Mouse (Mus musculus) hindbrain, embryonic 14.5 days (tissue): ENCODE data around the gene Wfdc2. TPM values are rescaled to one million over a fixed set of nuclear protein-coding genes. Genes with fewer than 3 reads are reported as not detected.
"Not testable (repeated sequence)": the region's sequence is repeated elsewhere in the genome, so short reads cannot be mapped to it uniquely, and the experiment has no call there.

ENCODE experiments used
- ATAC-seq: fragments of 200-750 bp; cut with Nextera tagmentation; 2 replicates; pipeline ENCODE4 v1.8.0; 2017; ENCODE audit warnings: moderate number of reproducible peaks, mild to moderate bottlenecking, moderate TSS enrichment, moderate library complexity; ENCODE audit not compliant: low FRiP score
- DNase-seq: peaks from one replicate; pipeline ENCODE4 v3.0.0-alpha.2; 2015; ENCODE audit warnings: low spot score
- H3K27ac ChIP-seq: fragments of 300-500 bp; sonication (generic); 2 replicates; pipeline ENCODE4 v1.5.1; 2014; ENCODE audit warnings: mild to moderate bottlenecking, moderate library complexity
- H3K27me3 ChIP-seq: fragments of 300-500 bp; sonication (generic); 2 replicates; pipeline ENCODE4 v1.6.1; 2014; ENCODE audit warnings: mild to moderate bottlenecking, low read length, mixed read lengths; ENCODE audit not compliant: control insufficient read depth, insufficient read depth
- H3K36me3 ChIP-seq: fragments of 300-500 bp; sonication (generic); replicated peaks from 2 replicates; pipeline ENCODE4 v1.6.1; 2014; ENCODE audit not compliant: control insufficient read depth, insufficient read depth
- H3K4me1 ChIP-seq: fragments of 300-500 bp; sonication (generic); replicated peaks from 2 replicates; pipeline ENCODE4 v1.6.1; 2014; ENCODE audit warnings: antibody characterized with exemption, low read length, mixed read lengths; ENCODE audit not compliant: control insufficient read depth, insufficient read depth
- H3K4me2 ChIP-seq: fragments of 300-500 bp; sonication (generic); replicated peaks from 2 replicates; pipeline ENCODE4 v1.6.1; 2014; ENCODE audit warnings: mild to moderate bottlenecking, moderate library complexity
- H3K4me3 ChIP-seq: fragments of 300-500 bp; sonication (generic); replicated peaks from 2 replicates; pipeline ENCODE4 v1.5.1; 2014; ENCODE audit warnings: mild to moderate bottlenecking, low read length
- H3K9ac ChIP-seq: fragments of 300-500 bp; sonication (generic); 2 replicates; pipeline ENCODE4 v1.6.1; 2014
- H3K9me3 ChIP-seq: fragments of 300-500 bp; sonication (generic); 2 replicates; pipeline ENCODE4 v1.6.1; 2016; ENCODE audit warnings: low read length; ENCODE audit not compliant: control insufficient read depth
- WGBS: fragments of 180-500 bp; shearing (Covaris S2); extraction: QIAGEN DNeasy Blood & Tissue Kit; methylation state at CpG from one replicate; pipeline ENCODE4 v1.1.7; 2014; 5-methylcytosine and 5-hydroxymethylcytosine counted together
- polyA plus RNA-seq: library from polyadenylated mRNA; unstranded; fragments of >200 nt; fragmentation: Nextera tagmentation; extraction: Ambion mirVana; gene quantifications from 2 replicates; pipeline ENCODE4 v1.2.1, GENCODE M21; 2014

Wfdc2 gene
- polyA plus RNA-seq, 1 experiment from 2014 or later: 4.0 TPM

- H3K9me3 ChIP-seq: no peaks in the 10 kb centered on the region
- no peak overlapping the region for H3K4me3 ChIP-seq
- H3K9ac ChIP-seq: no peak overlapping the region
- no peaks in the 10 kb centered on the region for H3K36me3 ChIP-seq
- DNase-seq (no peak), ATAC-seq (no peak)
- no peak overlapping the region for H3K27ac ChIP-seq
- no peaks in the 10 kb centered on the region for H3K27me3 ChIP-seq
- H3K4me1 ChIP-seq: no peaks in the 10 kb centered on the region
- 72% methylated on average over 3 of the region's 3 CpGs for WGBS
- H3K4me2 ChIP-seq: no peak overlapping the region
These were observed 38.0 kb downstream of the Wfdc2 start for GRCm38 (mm10) chr2:164600179-164600578.

- Histone ChIP-seq H3K9me3 (no peaks in the 10 kb centered on the region), H3K27me3 (no peaks in the 10 kb centered on the region), H3K27ac (no peak overlapping the region), H3K4me3 (no peak overlapping the region), H3K9ac (no peak overlapping the region), H3K4me2 (no peak overlapping the region), H3K4me1 (no peaks in the 10 kb centered on the region), H3K36me3 (no peaks in the 10 kb centered on the region)
- ATAC-seq (no peak), DNase-seq (no peak)
- 94% methylated on average over 3 of the region's 3 CpGs for WGBS
These were observed 41.3 kb downstream of the Wfdc2 start for GRCm38 (mm10) chr2:164603482-164603881.

- no peak overlapping the region for H3K27ac ChIP-seq
- 94% methylated on average over 8 of the region's 8 CpGs for WGBS
- H3K9ac ChIP-seq: no peak overlapping the region
- no peaks in the 10 kb centered on the region for H3K36me3 ChIP-seq
- DNase-seq: no peak
- no peaks in the 10 kb centered on the region for H3K4me1 ChIP-seq
- H3K4me2 ChIP-seq: no peak overlapping the region
- no peaks in the 10 kb centered on the region for H3K9me3 ChIP-seq
- no peaks in the 10 kb centered on the region for H3K27me3 ChIP-seq
- H3K4me3 ChIP-seq: no peak overlapping the region
- ATAC-seq: no peak
These were observed 42.2 kb downstream of the Wfdc2 start for GRCm38 (mm10) chr2:164604411-164604810.

- Histone ChIP-seq H3K36me3 (no peaks in the 10 kb centered on the region), H3K4me3 (no peak overlapping the region), H3K27me3 (no peaks in the 10 kb centered on the region), H3K9me3 (no peaks in the 10 kb centered on the region), H3K4me2 (no peak overlapping the region), H3K9ac (no peak overlapping the region), H3K27ac (no peak overlapping the region), H3K4me1 (no peaks in the 10 kb centered on the region)
- 85% methylated on average over 6 of the region's 6 CpGs for WGBS
- ATAC-seq (no peak), DNase-seq (no peak)
These were observed 46.6 kb downstream of the Wfdc2 start for GRCm38 (mm10) chr2:164608781-164609180.

- not testable (repeated sequence) for H3K9me3 ChIP-seq, H3K4me3 ChIP-seq, H3K27ac ChIP-seq, H3K36me3 ChIP-seq, H3K27me3 ChIP-seq, ATAC-seq, H3K4me1 ChIP-seq, H3K4me2 ChIP-seq, H3K9ac ChIP-seq, DNase-seq
- WGBS: 51% methylated on average over 8 of the region's 8 CpGs
These were observed 51.3 kb downstream of the Wfdc2 start, which contains the start of the genes Wfdc6b and Wfdc8 for GRCm38 (mm10) chr2:164613471-164613870. TSS of gene Wfdc6b (plus strand) at chr2:164613522. TSS of gene Wfdc8 (minus strand) at chr2:164613626.

- 93% methylated on average over 3 of the region's 3 CpGs for WGBS
- Histone ChIP-seq H3K4me2 (no peak overlapping the region), H3K27me3 (no peaks in the 10 kb centered on the region)
These were observed 53.2 kb downstream of the Wfdc2 start for GRCm38 (mm10) chr2:164615386-164615785.

More at GRCm38 (mm10) chr2:164615386-164615785, 53.2 kb downstream of the Wfdc2 start:
- Histone ChIP-seq H3K36me3 (no peaks in the 10 kb centered on the region), H3K9me3 (no peaks in the 10 kb centered on the region), H3K4me1 (no peaks in the 10 kb centered on the region), H3K4me3 (no peak overlapping the region), H3K9ac (no peak overlapping the region), H3K27ac (no peak overlapping the region)
- no peak for DNase-seq
- no peak for ATAC-seq

Other genes with a start within 250 kb of the Wfdc2 start
- gene Svs6, start 245.7 kb upstream of the Wfdc2 start, polyA plus RNA-seq: not detected in 2 replicates
- not detected in 2 replicates for gene Svs5, start 229.7 kb upstream of the Wfdc2 start, polyA plus RNA-seq
- gene Slpi, start 173.3 kb upstream of the Wfdc2 start, polyA plus RNA-seq: 0.33 and 0.62 TPM in 2 replicates
- 0.04 and 0.15 TPM in 2 replicates for gene Rbpjl, start 159.3 kb upstream of the Wfdc2 start, polyA plus RNA-seq
- gene Matn4, start 157.3 kb upstream of the Wfdc2 start, polyA plus RNA-seq: 0.44 and 0.75 TPM in 2 replicates
- gene Sdc4, start 118.5 kb upstream of the Wfdc2 start, polyA plus RNA-seq: 6.8 and 9.3 TPM in 2 replicates
- gene Sys1, start 105.4 kb upstream of the Wfdc2 start, polyA plus RNA-seq: 87.1 and 92.6 TPM in 2 replicates
- 8.6 and 10.0 TPM in 2 replicates for gene Gm20458, start 101.4 kb upstream of the Wfdc2 start, polyA plus RNA-seq
- 0.28 TPM in 1 of 2 replicates, not detected in the other for gene Trp53tg5, start 88.7 kb upstream of the Wfdc2 start, polyA plus RNA-seq
- 13.8 and 14.4 TPM in 2 replicates for gene Dbndd2, start 76.3 kb upstream of the Wfdc2 start, polyA plus RNA-seq
- gene Pigt, start 64.9 kb upstream of the Wfdc2 start, polyA plus RNA-seq: 109 and 110 TPM in 2 replicates
- gene Spint3, start 11.0 kb downstream of the Wfdc2 start, polyA plus RNA-seq: not detected in 2 replicates
- gene Wfdc6a, start 23.0 kb downstream of the Wfdc2 start, polyA plus RNA-seq: 0.25 TPM in 1 of 2 replicates, not detected in the other
- gene Eppin, start 31.2 kb downstream of the Wfdc2 start, polyA plus RNA-seq: not detected in 2 replicates
- gene Wfdc6b, start 51.1 kb downstream of the Wfdc2 start, polyA plus RNA-seq: not detected in 2 replicates
- gene Wfdc8, start 51.2 kb downstream of the Wfdc2 start, polyA plus RNA-seq: not detected in 2 replicates
- gene Wfdc16, start 76.4 kb downstream of the Wfdc2 start, polyA plus RNA-seq: not detected in 2 replicates
- not detected in 2 replicates for gene Wfdc10, start 93.6 kb downstream of the Wfdc2 start, polyA plus RNA-seq
- gene Wfdc9, start 94.2 kb downstream of the Wfdc2 start, polyA plus RNA-seq: not detected in 2 replicates
- not detected in 2 replicates for gene Wfdc11, start 111.7 kb downstream of the Wfdc2 start, polyA plus RNA-seq
- 0.26 TPM in 1 of 2 replicates, not detected in the other for gene Wfdc13, start 122.7 kb downstream of the Wfdc2 start, polyA plus RNA-seq
- not detected in 2 replicates for gene Spint4, start 136.1 kb downstream of the Wfdc2 start, polyA plus RNA-seq
- gene Spint5, start 152.9 kb downstream of the Wfdc2 start, polyA plus RNA-seq: not detected in 2 replicates
- gene Wfdc3, start 183.5 kb downstream of the Wfdc2 start, polyA plus RNA-seq: 0.78 and 1.4 TPM in 2 replicates
- 46.6 and 50.3 TPM in 2 replicates for gene Dnttip1, start 183.6 kb downstream of the Wfdc2 start, polyA plus RNA-seq
- gene Ube2c, start 207.5 kb downstream of the Wfdc2 start, polyA plus RNA-seq: 59.4 and 67.9 TPM in 2 replicates
- 0.39 TPM in 1 of 2 replicates, not detected in the other for gene Tnnc2, start 217.6 kb downstream of the Wfdc2 start, polyA plus RNA-seq
- gene Snx21, start 223.4 kb downstream of the Wfdc2 start, polyA plus RNA-seq: 33.3 and 40.8 TPM in 2 replicates
- 18.3 and 20.8 TPM in 2 replicates for gene Acot8, start 242.5 kb downstream of the Wfdc2 start, polyA plus RNA-seq
- 16.4 and 17.0 TPM in 2 replicates for gene Zswim3, start 242.7 kb downstream of the Wfdc2 start, polyA plus RNA-seq